Mouse (Mus musculus) myocyte (in vitro differentiated cells): ENCODE results near the gene Lypla2.

ENCODE experiments used
- E2F4 ChIP-seq: IDR thresholded peaks from one replicate; pipeline ENCODE4 v1.6.1; 2011; ENCODE audit warnings: mild to moderate bottlenecking, control low read depth, moderate library complexity; ENCODE audit not compliant: insufficient read depth
- MAX ChIP-seq: IDR thresholded peaks from one replicate; pipeline ENCODE4 v1.6.1; 2011; ENCODE audit warnings: low read depth, mild to moderate bottlenecking, control low read depth
- MYOD1 ChIP-seq, 3 experiments: IDR thresholded peaks; one replicate each; pipeline ENCODE4 v1.6.1; 2011; ENCODE audit warnings: control low read depth in 2 of 3, low read depth in 2 of 3, mild to moderate bottlenecking in 2 of 3, moderate library complexity in 1 of 3; ENCODE audit not compliant: insufficient read length in 2 of 3, control insufficient read depth in 1 of 3
- MYOG ChIP-seq, 3 experiments: IDR thresholded peaks; one replicate each; pipeline ENCODE4 v1.6.1; 2011; ENCODE audit warnings: control low read depth in 2 of 3, low read depth in 2 of 3, mild to moderate bottlenecking in 2 of 3; ENCODE audit not compliant: insufficient read length in 2 of 3, control insufficient read depth in 1 of 3, insufficient read depth in 1 of 3
- POLR2A ChIP-seq: IDR thresholded peaks from one replicate; pipeline ENCODE4 v1.6.1; 2011; ENCODE audit warnings: low read depth, mild to moderate bottlenecking, control low read depth, moderate library complexity; ENCODE audit not compliant: insufficient read length
- POLR2AphosphoS2 ChIP-seq: IDR thresholded peaks from one replicate; pipeline ENCODE4 v1.6.1; 2011; ENCODE audit warnings: low read depth, control low read depth; ENCODE audit not compliant: insufficient read length
- REST ChIP-seq: IDR thresholded peaks from one replicate; pipeline ENCODE4 v1.6.1; 2011; ENCODE audit warnings: mild to moderate bottlenecking, control low read depth, moderate library complexity; ENCODE audit not compliant: insufficient read depth, insufficient read length
- SRF ChIP-seq: IDR thresholded peaks from one replicate; pipeline ENCODE4 v1.6.1; 2011; ENCODE audit warnings: low read depth; ENCODE audit not compliant: control insufficient read depth, insufficient read length
- TCF12 ChIP-seq: IDR thresholded peaks from one replicate; pipeline ENCODE4 v1.6.1; 2011; ENCODE audit warnings: mild to moderate bottlenecking, control low read depth; ENCODE audit not compliant: poor library complexity, insufficient read depth, severe bottlenecking
- TCF3 ChIP-seq: IDR thresholded peaks from one replicate; pipeline ENCODE4 v1.6.1; 2011; ENCODE audit warnings: low read depth, control low read depth; ENCODE audit not compliant: insufficient read length
- USF1 ChIP-seq: IDR thresholded peaks from one replicate; pipeline ENCODE4 v1.6.1; 2011; ENCODE audit warnings: low read depth, mild to moderate bottlenecking, control low read depth, moderate library complexity

- no peak for TF ChIP-seq TCF12
- TF ChIP-seq POLR2A, result no peak
- no peak for TF ChIP-seq MYOG (IDR thresholded peaks at IDR 0.05; ENCODE audit: control insufficient read depth in 1 of 3, insufficient read depth in 1 of 3, insufficient read length in 2 of 3, low read depth in 2 of 3)
- no peak for TF ChIP-seq TCF3
- TF ChIP-seq REST, result no peak
- no peak for TF ChIP-seq SRF
- no peak for TF ChIP-seq E2F4
- TF ChIP-seq MAX, result no peak
- TF ChIP-seq MYOD1 (IDR thresholded peaks at IDR 0.05; ENCODE audit: control insufficient read depth in 1 of 3, insufficient read length in 2 of 3, low read depth in 2 of 3), result no peak
- no peak for TF ChIP-seq USF1
- no peak for TF ChIP-seq POLR2AphosphoS2
Measured at GRCm38 (mm10) chr4:135926195-135926808, 46.1 kb downstream of the Lypla2 start.
